Mouse (Mus musculus) right cerebral cortex, postnatal 4 days (tissue): ENCODE data around the gene Pcnp.
A peak's percentile ranks its signal among the peaks of the same experiment; 100 is the strongest.
"Not testable (repeated sequence)": the region's sequence is repeated elsewhere in the genome, so short reads cannot be mapped to it uniquely, and the experiment has no call there.

Experiments
- DNase-seq: peaks from one replicate; pipeline ENCODE4 v3.0.0-alpha.2; 2022

Gene Pcnp

GRCm38 (mm10) chr16:56029661-56030082, at the start of gene Pcnp:
Gene Pcnp (minus strand): TSS chr16:56029739.
- DNase-seq = peak; percentile 95

DNA sequence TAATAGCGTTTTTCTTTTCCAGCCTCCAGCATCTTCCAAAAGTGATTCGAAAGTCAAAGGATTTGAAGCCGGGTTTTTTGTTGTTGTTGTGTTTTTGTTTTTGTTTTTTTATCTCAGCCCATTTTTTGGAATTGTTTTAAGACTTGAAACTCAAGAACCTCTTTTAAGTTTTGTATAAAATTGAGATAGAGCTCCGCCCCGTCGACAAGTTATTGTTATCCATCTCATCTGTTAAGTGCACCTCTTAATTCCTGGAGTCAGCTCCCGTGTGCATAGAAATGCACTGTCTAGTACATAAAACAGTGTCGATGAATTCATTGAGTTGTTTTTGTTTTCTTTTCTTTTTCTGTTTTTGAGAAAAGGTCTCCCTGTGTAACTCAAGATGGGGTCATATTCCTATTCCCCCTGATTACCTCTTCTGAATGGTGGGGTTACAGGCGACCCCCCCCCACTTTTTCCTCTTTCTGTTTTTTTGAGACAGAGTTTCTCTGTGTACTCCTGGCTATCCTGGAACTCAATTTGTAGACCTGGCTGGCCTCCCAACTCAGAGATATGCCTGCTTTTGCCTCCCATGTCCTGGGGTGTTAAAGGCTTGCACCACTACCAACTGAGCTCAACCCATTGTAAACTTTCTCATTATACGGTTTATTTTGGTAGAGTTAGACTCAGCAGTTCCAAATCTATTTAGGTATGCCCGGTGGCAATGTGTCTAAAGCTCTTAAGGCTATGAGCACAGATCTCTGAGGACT, 46.8 kb upstream of the Pcnp start:
- peak; percentile 11 for DNase-seq

DNA sequence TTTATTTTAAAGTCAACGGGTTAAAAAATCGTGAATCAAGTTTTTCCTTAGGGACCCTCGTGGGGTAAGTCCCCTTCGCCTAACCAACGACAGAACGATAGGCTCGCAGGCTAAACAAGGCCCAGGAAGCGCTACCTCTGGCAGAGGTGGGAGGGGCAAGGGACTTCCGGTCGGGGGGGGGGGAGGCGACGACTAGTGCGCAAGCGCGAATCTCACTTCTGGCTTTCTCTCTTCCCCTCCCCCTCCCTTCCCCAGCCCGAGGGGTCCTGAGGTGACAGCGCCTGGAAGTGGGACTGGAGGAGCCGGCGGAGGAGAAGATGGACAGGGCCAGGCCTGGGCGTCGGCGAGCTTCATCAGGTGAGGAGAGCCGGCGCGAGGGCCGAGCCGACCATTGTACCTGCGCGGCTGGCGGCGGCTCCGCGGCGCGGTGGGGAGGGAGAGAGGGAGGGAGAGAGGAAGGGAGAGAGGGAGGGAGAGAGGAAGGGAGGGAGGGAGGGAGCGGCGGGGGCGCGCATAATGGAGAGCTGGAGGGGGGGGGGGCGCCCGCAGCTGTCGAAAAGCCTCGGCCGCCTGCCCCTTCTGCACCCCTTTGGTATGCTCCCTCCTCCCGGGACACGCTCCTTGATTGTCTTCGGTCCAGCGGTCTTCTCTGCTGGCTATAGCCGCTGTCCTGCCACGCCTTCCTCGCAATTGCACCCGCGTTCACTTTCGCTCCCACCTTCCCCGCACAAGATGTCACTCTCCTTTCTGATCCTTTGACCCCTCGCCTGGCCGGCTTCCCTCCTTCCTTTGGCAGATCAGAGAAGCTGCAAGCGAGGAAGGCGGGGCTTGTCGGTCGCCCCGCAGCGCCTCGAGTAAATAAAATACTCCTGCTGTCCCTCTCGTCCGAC, 45.9 kb upstream of the Pcnp start:
- peak; percentile 88 for DNase-seq

GRCm38 (mm10) chr16:56074565-56074964, 45.0 kb upstream of the Pcnp start:
- no peak for DNase-seq

- DNase-seq = no peak
These were observed 44.6 kb upstream of the Pcnp start for GRCm38 (mm10) chr16:56074122-56074521.

- not testable (repeated sequence) for DNase-seq
These were observed 43.6 kb upstream of the Pcnp start for GRCm38 (mm10) chr16:56073150-56073549.

- no peak for DNase-seq
These were observed 43.0 kb upstream of the Pcnp start for GRCm38 (mm10) chr16:56072533-56072932.

DNA sequence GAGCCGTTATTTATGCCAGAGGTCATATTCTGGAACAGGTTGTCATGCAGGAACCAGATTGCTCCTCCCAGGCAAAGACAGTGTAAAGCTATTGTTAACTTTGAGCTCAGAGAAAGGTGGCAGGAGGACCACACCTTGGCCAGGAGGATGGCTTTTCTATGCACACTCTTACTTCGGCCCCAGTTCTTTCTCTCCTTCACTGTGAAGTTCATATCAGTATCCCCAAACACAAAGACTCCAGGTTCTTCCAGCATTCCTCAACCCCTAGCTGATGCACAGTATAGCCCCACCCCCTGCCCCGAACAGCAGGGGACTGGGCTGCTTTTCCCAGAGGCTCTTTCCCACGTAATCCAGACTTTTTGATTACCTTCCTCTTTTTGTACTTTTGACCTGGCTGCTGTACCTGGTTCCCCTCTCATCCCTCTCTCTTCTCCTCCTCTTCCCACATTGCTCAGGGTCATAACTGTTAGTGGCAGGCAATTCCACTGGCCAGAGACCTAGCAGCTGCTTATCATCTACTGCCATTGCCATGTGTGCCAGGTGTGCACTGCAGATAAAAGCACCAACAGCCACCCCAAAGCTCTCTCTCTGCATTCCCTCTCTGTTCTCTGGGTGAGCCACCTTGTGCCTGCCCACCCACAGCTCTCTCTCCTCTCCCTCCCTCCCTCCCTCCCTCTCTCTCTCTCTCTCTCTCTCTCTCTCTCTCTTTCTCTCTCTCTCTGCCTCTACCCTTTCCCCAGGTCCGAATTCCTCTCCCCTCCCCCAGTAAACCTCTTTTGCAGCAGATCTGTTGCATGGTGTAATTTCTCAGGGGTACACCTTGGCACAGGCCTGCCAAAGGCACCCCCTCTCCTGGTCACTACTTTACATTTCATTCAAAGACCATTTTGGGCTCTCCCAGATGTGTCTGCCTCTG, 42.0 kb upstream of the Pcnp start:
- DNase-seq = no peak

GRCm38 (mm10) chr16:56068523-56069070, 39.1 kb upstream of the Pcnp start:
- no peak for DNase-seq

DNA sequence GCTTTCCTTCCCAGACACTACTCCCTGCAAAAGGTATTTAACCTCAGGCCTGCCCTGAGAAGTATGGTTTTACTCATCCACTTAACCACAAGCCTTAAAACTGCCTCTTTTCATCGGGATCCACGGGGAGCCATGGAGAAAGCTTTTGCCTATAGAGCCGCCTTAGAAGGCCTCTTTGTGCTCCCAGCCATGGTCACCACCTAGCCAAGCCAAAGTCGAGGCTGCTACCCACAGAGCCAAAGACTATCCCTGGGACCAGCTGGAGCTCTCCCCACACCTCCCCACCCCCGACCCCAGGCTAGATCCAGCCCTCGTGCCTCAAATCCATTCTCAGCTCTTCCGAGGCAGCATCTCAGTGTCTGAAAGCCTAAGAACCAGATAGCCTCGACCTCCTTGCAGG, 36.6 kb upstream of the Pcnp start:
- DNase-seq = no peak

- peak; percentile 57 for DNase-seq
These were observed 34.9 kb upstream of the Pcnp start for GRCm38 (mm10) chr16:56064334-56064990.

DNA sequence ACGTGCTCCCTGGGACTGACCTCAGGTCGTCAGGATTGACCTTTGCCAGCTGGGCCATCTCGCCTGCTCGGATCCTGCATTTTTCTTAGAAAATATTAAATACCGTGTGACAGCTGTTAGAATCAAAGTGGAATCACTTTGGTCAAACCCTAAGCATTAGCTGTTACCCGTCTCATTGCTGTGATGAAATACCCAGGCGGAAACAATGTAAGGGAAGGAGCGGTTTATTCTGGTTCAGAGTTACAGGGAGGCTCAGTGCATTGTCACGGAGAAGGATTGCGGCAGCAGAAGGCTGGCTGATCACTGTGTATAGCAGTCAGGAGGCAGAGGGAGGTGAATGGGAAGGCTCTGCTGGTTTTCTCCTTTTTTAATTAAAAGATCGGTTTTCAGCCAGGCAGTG, 33.4 kb upstream of the Pcnp start:
- DNase-seq = no peak

DNA sequence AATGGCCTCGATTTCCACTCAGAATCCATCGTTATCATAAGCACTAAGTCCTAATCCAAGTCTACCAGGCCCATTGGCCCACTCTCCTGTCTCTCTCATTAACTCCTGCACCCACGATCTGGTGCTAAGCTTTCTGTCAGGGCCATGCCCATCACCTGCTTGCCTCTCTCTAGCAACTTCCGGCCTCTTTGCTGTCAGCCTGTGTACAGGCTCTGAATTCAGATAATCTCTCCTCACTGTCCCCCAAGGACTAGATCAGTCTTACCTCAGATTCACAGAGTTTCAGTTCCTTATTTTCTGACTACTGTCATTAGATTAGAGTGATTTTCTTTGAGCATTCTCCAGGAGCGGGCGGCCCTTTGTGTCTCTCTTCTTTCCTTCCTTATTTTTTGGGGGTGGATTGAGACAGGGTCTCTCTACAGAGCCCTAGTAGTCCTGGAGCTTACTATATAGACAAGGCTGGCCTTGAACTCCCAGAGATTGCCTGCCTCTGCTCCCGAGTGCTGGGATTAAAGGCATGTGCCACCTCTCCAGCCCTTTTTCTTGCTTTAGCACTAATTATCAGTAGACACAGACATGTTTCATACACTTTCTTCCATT, 32.6 kb upstream of the Pcnp start:
- no peak for DNase-seq

GRCm38 (mm10) chr16:56058151-56058550, 28.6 kb upstream of the Pcnp start:
- no peak for DNase-seq

DNA sequence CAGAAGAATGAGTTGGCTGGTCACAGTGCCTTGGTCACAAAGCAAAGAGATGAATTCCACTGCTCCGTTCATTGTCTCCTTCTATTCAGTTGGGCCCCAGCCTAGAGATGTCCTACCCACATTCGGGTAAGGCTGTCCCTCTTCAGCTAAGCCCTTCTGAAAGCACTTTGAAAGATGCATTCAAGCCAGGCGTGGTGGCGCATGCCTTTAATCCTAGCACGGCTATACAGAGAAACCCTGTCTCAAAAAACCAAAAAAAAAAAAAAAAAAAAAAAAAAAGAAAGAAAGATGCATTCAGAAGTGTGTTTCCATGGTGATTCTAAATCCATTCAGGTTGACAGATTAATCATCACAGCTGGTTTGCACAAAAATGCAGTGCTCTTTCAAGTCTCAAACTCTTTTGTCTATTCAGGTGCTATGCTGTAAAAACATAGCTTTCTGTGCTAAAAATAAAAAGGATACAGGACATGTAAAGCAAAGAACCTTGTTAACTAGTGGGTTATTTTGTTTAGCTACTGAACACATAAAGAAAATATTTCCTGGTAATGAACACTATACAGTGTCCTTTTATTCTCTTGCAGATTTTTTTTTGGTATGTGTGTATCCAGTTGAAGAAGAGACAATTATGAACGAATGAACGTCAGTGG, 27.5 kb upstream of the Pcnp start:
- no peak for DNase-seq

DNA sequence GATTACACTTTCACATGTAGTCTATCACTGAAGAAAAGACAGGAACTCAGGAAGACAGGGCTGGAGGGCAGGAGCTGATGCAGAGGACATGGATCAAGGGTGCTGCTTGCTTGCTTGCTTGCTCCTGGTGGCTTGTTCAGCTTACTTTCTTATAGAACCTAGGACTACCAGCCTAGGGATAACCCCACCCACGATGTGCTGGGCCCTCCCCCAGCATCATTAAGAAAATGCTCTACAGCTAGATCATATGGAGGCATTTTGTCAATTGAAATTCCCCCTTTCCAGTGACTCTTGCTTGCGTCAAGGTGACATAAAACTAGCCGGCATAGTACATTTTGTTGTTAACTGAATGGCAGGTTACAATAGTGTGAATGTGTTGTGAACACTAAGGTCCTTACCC, 26.4 kb upstream of the Pcnp start:
- no peak for DNase-seq

GRCm38 (mm10) chr16:56048038-56048437, 18.5 kb upstream of the Pcnp start, which contains the start of gene Senp7:
Gene Senp7 (plus strand): TSS chr16:56048338.
- not testable (repeated sequence) for DNase-seq

- no peak for DNase-seq
These were observed 8.6 kb upstream of the Pcnp start for GRCm38 (mm10) chr16:56038090-56038489.

DNA sequence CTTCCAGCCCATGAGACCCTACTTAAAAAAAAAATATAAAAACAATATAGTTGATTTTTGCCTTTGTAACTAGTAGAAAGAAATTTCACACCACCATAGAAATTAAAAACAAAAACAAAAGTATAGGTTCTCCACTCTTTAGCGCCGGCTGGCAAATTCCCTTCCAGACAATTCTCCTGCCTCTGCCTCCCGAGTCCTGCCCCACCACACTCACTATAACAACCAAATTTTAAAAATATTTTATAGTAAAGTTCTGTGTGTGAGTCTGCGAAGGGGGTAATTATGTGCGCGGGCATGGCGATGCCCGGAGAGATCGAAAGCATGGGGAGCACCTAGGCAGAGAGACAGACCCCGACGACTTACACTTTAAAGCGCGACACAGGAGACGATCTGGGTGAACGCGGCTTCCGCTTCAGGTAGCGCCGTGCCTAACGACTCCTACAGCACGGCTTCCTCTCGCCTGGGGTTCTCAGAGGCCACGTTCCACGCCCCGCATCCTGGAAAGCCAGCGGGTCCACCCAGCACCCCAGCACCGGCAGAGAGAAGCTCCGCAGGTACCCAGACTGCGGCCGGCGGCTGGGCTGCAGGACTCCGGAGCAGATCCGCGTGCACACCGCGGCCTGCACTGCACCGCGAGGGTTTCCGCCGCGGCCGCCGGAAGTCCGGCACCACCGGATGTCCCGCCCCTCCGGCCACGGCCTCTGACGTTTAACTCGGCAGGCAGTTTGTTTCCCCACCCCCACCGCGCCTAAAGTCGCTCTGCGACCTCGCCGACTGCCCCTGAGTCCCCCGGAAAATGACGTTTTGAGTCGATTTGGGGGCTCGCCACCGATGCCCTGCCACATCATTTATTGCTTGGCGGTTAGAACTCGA, 7.8 kb upstream of the Pcnp start, which contains the start of gene Trmt10c:
TSS of gene Trmt10c (minus strand) at position 682 of the 873 bp plus-strand sequence.
- DNase-seq = peak; percentile 94

- no peak for DNase-seq
These were observed 7.0 kb upstream of the Pcnp start for GRCm38 (mm10) chr16:56036501-56036900.
